Mouse (Mus musculus) embryonic facial prominence, embryonic 11.5 days (tissue): ENCODE results near the gene Mindy1. TPM values are rescaled to one million over a fixed set of nuclear protein-coding genes. Genes with fewer than 3 reads are reported as not detected.

Experiments used
- ATAC-seq: fragments of 200-750 bp; cut with Nextera tagmentation; replicated peaks from 2 replicates; pipeline ENCODE4 v1.8.0; 2017; ENCODE audit warnings: low read depth; ENCODE audit not compliant: insufficient number of reproducible peaks, low FRiP score, low TSS enrichment
- DNase-seq: peaks from one replicate; pipeline ENCODE4 v3.0.0-alpha.2; 2015; ENCODE audit warnings: low spot score
- H3K27ac ChIP-seq: fragments of 300-500 bp; sonication (generic); replicated peaks from 2 replicates; pipeline ENCODE4 v1.5.1; 2014; ENCODE audit warnings: mild to moderate bottlenecking, low read depth, low read length, control low read depth
- H3K27me3 ChIP-seq: fragments of 300-500 bp; sonication (generic); 2 replicates; pipeline ENCODE4 v1.6.1; 2014; ENCODE audit warnings: mild to moderate bottlenecking, low read length, moderate library complexity, mixed read lengths; ENCODE audit not compliant: control insufficient read depth, insufficient read depth
- H3K36me3 ChIP-seq: fragments of 300-500 bp; sonication (generic); replicated peaks from 2 replicates; pipeline ENCODE4 v1.6.1; 2014; ENCODE audit warnings: low read depth, mild to moderate bottlenecking, low read length, moderate library complexity, mixed read lengths; ENCODE audit not compliant: control insufficient read depth, insufficient read depth
- H3K4me1 ChIP-seq: fragments of 300-500 bp; sonication (generic); 2 replicates; pipeline ENCODE4 v1.6.1; 2014; ENCODE audit warnings: low read length, mixed read lengths; ENCODE audit not compliant: control insufficient read depth, insufficient read depth
- H3K4me2 ChIP-seq: fragments of 300-500 bp; sonication (generic); 2 replicates; pipeline ENCODE4 v1.6.1; 2014; ENCODE audit warnings: low read depth, mild to moderate bottlenecking, control low read depth, low read length, moderate library complexity
- H3K4me3 ChIP-seq: fragments of 300-500 bp; sonication (generic); 2 replicates; pipeline ENCODE4 v1.5.1; 2014; ENCODE audit warnings: low read depth, low read length, control low read depth
- H3K9ac ChIP-seq: fragments of 300-500 bp; sonication (generic); replicated peaks from 2 replicates; pipeline ENCODE4 v1.6.1; 2014; ENCODE audit warnings: mild to moderate bottlenecking, control low read depth, low read length
- H3K9me3 ChIP-seq: fragments of 300-500 bp; sonication (generic); replicated peaks from 2 replicates; pipeline ENCODE4 v1.6.1; 2016; ENCODE audit warnings: mild to moderate bottlenecking, low read length, inconsistent platforms, mixed read lengths; ENCODE audit not compliant: control insufficient read depth
- WGBS: fragments of 180-500 bp; shearing (Covaris S2); extraction: QIAGEN DNeasy Blood & Tissue Kit; methylation state at CpG from one replicate; pipeline ENCODE4 v1.1.7; 2014; 5-methylcytosine and 5-hydroxymethylcytosine counted together
- polyA plus RNA-seq: library from polyadenylated mRNA; unstranded; fragments of >200 nt; fragmentation: Nextera tagmentation; extraction: Ambion mirVana; gene quantifications from 2 replicates; pipeline ENCODE4 v1.2.1, GENCODE M21; 2014

The Mindy1 gene
- polyA plus RNA-seq, 1 experiment from 2014 or later: 45.7 TPM

DNA sequence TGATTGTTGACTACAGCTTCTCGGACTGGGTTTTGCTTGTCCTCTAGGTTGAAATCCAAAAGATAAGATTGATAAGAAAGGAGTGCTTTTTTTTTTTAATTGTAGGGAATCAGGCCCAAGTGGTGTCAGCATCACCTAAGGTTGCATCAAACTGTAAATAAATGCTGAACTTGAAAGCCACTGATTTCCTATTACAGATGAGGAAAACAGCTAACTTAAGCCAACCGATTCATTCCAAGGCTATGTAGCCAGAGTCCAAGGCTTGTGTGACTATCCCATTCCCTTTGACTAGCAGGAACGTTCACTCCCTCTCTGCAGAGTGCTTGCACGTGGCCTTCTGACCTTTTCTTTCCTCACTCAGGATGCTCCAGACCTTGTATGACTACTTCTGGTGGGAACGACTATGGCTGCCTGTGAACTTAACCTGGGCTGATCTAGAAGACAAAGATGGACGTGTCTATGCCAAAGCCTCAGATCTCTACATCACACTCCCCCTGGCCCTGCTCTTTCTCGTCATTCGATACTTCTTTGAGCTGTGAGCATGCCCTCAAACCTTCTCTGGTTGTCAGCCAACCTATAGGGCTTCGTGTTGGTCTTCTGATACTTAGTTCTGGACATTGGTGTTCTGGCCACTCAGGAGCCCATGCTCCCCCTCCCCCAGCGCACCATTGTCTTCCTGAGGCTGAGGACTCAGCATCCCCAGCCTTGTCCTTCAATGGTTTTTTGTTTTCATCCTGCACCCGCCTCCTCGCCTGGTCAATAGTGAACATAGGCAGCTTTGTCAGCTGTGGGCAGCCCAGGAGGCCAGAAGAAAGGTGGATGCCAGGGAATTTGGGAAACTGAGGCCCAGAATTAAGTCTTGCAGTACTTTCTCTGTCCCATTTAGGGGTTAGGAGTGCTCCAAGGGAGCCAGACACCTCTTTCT, 38.8 kb downstream of the Mindy1 start:
- no peak overlapping the region for H3K4me3 ChIP-seq
- H3K27ac ChIP-seq: no peak overlapping the region
- no peaks in the 10 kb centered on the region; the same call in none of the 2 replicates for H3K4me1 ChIP-seq
- H3K9ac ChIP-seq: no peak overlapping the region
- no peak for ATAC-seq
- H3K4me2 ChIP-seq: no peak overlapping the region
- WGBS: 69% methylated on average over 12 of the region's 12 CpGs
- no peaks in the 10 kb centered on the region for H3K9me3 ChIP-seq
- DNase-seq: no peak
- H3K27me3 ChIP-seq: no peaks in the 10 kb centered on the region
- peaks cover 4% of the 10 kb centered on the region for H3K36me3 ChIP-seq

DNA sequence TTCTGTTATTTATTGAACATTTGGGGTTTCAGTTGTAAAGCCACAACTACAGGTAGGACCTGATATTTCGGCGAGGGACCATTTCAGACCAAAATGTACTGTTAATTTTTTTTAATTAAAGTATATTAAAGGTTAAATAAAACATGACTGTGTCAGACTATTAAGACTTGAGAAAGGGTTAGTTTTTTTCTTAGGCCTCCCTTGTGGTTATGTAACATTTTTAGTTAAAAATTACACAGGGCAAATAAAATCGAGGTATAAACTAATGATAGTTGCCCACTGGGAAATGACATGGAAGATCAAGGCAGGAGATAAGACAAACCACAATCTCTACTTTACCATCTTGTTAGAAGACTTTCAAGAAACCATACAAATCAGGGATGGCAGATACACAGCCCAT, 42.3 kb downstream of the Mindy1 start:
- WGBS: 92% methylated on average over 3 of the region's 3 CpGs
- Histone ChIP-seq H3K27ac (no peak overlapping the region), H3K4me1 (no peaks in the 10 kb centered on the region; the same call in 1 of the 2 replicates), H3K9me3 (no peaks in the 10 kb centered on the region), H3K9ac (no peak overlapping the region), H3K27me3 (no peaks in the 10 kb centered on the region), H3K4me3 (no peak overlapping the region), H3K36me3 (peaks cover 15% of the 10 kb centered on the region), H3K4me2 (no peak overlapping the region)
- DNase-seq (no peak), ATAC-seq (no peak)

DNA sequence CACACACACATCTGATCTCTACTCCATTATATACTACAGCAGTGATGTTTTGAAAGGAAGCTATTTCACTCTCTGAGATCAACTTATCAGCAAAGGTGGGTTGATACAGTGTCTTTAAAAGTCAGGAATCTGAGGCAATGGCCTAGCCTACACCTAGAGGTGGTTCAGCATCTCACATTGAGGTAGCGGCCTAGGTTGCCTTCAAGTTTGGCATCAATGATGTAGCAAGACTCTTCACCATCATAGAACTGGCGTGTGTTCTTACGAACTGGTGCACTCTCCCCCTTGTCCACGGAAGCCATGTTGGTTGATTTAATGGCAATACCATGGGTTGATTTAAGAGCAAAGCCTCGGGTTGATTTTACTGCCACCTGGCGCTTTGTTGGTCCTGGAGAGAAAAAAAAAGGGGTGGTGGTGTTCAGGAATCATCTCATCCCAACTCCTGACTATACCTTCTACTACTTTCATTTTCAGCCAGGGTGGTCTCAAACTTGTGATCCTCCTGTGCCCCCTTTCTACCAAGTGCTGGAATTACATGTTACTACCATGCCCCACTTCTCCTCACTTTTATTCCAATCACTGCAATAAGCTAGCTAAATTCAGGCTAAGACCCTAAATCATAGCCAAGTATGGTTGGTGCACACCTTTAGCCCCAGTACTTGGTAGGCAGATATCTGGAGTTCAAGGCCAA, 43.5 kb downstream of the Mindy1 start:
- Histone ChIP-seq H3K27ac (no peak overlapping the region), H3K27me3 (no peaks in the 10 kb centered on the region), H3K4me2 (no peak overlapping the region), H3K9me3 (no peaks in the 10 kb centered on the region), H3K9ac (no peak overlapping the region), H3K36me3 (peaks cover 17% of the 10 kb centered on the region), H3K4me3 (no peak overlapping the region), H3K4me1 (no peaks in the 10 kb centered on the region)
- DNase-seq (no peak), ATAC-seq (no peak)
- 93% methylated on average over 6 of the region's 6 CpGs for WGBS

DNA sequence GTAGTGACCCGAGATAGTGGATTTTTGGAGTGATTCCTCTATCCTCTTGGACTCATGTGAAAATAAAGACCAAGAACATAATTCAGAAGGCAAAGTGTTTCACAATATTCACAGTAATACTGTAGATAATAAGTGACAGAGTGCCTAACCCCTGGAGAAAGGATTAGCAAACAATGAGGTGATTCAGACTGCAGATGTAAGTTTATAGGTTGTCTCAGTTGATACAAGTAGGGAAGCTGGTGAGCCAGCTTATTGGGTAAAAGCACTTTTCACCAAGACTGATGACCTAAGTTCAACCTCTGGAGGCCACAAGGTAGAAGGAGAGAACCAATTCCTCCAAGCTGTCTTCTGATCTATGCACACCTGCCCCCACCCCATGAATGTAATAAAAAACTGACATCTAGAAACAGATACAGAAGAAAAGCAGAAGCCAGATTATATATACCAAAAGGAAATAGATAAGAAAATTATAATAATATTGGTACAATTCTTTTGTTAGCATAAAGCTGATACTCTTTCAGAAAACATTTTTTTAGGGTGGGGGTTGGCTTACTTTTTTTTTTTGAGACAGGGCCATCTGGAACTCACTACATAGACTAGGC, 47.8 kb downstream of the Mindy1 start:
- ATAC-seq: no peak
- H3K27me3 ChIP-seq: no peaks in the 10 kb centered on the region
- H3K9ac ChIP-seq: no peak overlapping the region
- H3K4me1 ChIP-seq: no peaks in the 10 kb centered on the region
- 81% methylated on average over 1 of the region's 1 CpGs for WGBS
- no peak overlapping the region for H3K4me2 ChIP-seq
- H3K27ac ChIP-seq: no peak overlapping the region
- DNase-seq: no peak
- H3K36me3 ChIP-seq: peaks cover 26% of the 10 kb centered on the region
- no peaks in the 10 kb centered on the region for H3K9me3 ChIP-seq
- no peak overlapping the region for H3K4me3 ChIP-seq

DNA sequence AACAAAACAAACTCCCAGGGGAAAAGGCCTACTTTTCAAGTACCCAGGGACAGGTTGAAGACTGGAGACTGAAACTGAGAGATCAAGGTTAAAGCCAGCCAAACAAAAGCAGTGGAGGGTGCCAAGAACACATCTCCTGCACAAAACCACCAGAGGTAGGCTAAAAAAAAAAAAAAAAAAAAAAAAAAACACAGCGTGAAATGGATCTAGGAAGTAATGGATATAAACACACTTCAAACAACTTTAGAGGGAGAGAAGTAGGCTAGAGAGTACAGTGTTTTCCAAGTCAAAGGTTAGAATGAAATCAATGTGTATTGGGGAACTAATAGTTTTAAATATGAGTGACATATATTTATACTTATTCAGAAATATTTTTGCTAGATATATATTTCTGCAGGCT, 50.4 kb downstream of the Mindy1 start:
- Histone ChIP-seq H3K36me3 (peaks cover 19% of the 10 kb centered on the region), H3K27ac (no peak overlapping the region)

DNA sequence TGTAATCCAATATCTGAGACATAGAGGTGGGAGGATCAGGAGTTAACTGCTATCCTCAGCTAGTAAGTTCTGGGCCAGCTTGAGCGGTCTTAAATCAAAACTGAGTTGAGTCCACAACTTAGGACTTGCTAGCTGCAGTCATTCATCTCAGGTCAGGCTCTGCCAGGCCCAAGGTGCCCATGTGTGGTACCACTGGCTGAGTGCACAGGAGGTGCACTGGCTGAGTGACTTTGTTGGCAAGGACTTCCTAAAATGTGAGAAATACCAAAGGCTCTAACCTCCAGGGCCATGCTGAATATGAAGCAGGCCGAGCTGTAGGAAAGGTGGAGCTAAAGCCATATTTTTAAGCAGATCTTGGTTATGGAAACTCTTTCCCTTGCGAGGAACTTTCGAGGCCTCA, 56.2 kb downstream of the Mindy1 start:
- Histone ChIP-seq H3K4me3 (no peak overlapping the region), H3K36me3 (peaks cover 30% of the 10 kb centered on the region), H3K9me3 (no peaks in the 10 kb centered on the region), H3K27ac (no peak overlapping the region), H3K27me3 (no peaks in the 10 kb centered on the region), H3K4me2 (no peak overlapping the region), H3K9ac (no peak overlapping the region), H3K4me1 (no peaks in the 10 kb centered on the region)
- no peak for DNase-seq
- no peak for ATAC-seq
- WGBS: 95% methylated on average over 4 of the region's 4 CpGs

More for the DNA sequence above, 50.4 kb downstream of the Mindy1 start:
- no peak for DNase-seq
- 90% methylated on average over 1 of the region's 1 CpGs for WGBS
- Histone ChIP-seq H3K9me3 (no peaks in the 10 kb centered on the region), H3K4me1 (no peaks in the 10 kb centered on the region), H3K4me3 (no peak overlapping the region), H3K9ac (no peak overlapping the region), H3K4me2 (no peak overlapping the region), H3K27me3 (no peaks in the 10 kb centered on the region)
- ATAC-seq: no peak

DNA sequence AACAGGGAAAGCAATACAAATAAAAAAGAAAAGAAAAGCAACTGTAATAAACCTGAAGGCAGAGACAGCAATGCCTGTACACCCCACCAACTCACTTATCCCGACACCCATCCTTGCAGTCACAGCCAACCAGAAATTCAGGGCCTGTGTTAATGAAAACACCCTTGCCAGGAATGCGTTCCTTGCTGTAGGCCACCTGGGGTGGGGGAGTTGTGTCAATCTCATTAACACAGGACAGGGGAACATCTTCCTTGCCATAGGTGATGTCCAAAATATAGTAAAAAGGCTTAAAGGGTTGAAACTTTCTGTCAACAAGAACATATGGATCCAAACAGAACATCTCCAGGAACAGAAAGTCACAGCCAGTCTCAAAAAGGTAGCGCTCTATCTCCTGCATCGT, 57.1 kb downstream of the Mindy1 start:
- Histone ChIP-seq H3K4me2 (no peak overlapping the region), H3K4me3 (no peak overlapping the region), H3K4me1 (no peaks in the 10 kb centered on the region), H3K9ac (no peak overlapping the region), H3K9me3 (no peaks in the 10 kb centered on the region), H3K27ac (no peak overlapping the region), H3K36me3 (peaks cover 30% of the 10 kb centered on the region), H3K27me3 (no peaks in the 10 kb centered on the region)
- no peak for ATAC-seq
- WGBS: 86% methylated on average over 4 of the region's 4 CpGs
- no peak for DNase-seq
